Mouse (Mus musculus) small intestine, adult 2 months (tissue): ENCODE measurements around the gene Cpd.

Experiments
- CTCF ChIP-seq: fragments of 200-500 bp; IDR thresholded peaks from 2 replicates; pipeline ENCODE4 v1.5.1; 2012; ENCODE audit warnings: low read depth, mild to moderate bottlenecking, control low read depth, inconsistent platforms, low read length, moderate library complexity, mixed read lengths; ENCODE audit not compliant: insufficient replicate concordance, insufficient read length; ENCODE audit errors: extremely low read depth
- POLR2A ChIP-seq: fragments of 200-500 bp; IDR thresholded peaks from 2 replicates; pipeline ENCODE4 v1.6.1; 2012; ENCODE audit warnings: low read depth, mild to moderate bottlenecking, control low read depth, inconsistent platforms, low read length, moderate library complexity

GRCm38 (mm10) chr11:76789252-76789651, 57.6 kb downstream of the Cpd start:
- TF ChIP-seq CTCF (no peak), POLR2A (no peak)
